Mouse (Mus musculus) liver, adult 2 months (tissue): ENCODE measurements around the gene Cntnap5a.

Experiments
- CTCF ChIP-seq: fragments of 200-500 bp; IDR thresholded peaks from 2 replicates; pipeline ENCODE4 v1.5.1; 2011; ENCODE audit warnings: low read depth, low read length, control low read depth
- POLR2A ChIP-seq: fragments of 200-500 bp; IDR thresholded peaks from 2 replicates; pipeline ENCODE4 v1.6.1; 2011; ENCODE audit warnings: low read length, control low read depth; ENCODE audit not compliant: insufficient read depth; ENCODE audit errors: extremely low read depth

DNA sequence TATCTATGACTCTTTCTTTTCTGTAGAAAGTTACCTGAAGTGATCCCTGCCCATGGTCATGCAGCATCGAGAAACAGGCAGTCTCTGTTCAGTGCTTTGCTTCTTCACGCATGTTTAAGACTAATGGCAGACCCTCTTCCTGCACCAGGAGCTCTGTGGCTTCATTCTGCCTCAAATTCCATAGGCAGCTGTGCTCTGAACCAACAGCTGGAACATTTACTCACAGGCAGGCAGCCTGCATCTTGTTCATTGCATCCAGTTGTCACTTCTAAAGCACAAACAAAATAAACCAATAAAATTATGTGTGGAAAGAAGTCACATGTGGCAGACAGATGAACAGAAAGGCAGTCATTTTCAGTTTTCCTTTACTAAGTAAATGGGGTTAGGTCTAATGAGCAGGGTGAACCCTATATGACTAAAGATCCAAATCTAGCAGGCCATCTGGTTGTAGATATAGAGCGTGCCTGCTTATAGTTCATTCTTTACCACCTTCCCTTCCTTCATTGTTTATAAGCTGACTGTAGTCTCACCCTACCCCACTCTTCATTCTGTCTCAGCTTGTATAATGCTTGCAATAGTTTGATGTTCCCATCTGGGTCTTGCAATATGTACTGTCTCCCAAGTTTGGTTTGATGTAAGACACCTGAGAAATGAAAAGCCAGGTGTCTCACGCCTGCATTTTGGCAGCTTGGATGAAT lies 893.6 kb downstream of the Cntnap5a start:
- TF ChIP-seq CTCF: no peak
- no peak for TF ChIP-seq POLR2A
